Mouse (Mus musculus) right cerebral cortex, postnatal 10 days (tissue): ENCODE results near the gene Plppr2.

Source experiments
- DNase-seq, 2 experiments: peaks; one replicate each; pipeline ENCODE4 v3.0.0; 2021; ENCODE audit warnings: low spot score in 2 of 2

Plppr2 gene

GRCm38 (mm10) chr9:21936692-21937570 lies at the start of gene Plppr2:
TSS of gene Plppr2 (plus strand) at chr9:21937033.
- peak; percentile 99 for DNase-seq

- DNase-seq = no peak
Observed at GRCm38 (mm10) chr9:21889229-21889628, 47.6 kb upstream of the Plppr2 start.

- peak; percentile 85 to 88 for DNase-seq
Observed at GRCm38 (mm10) chr9:21901223-21901820, 35.5 kb upstream of the Plppr2 start.

GRCm38 (mm10) chr9:21904031-21904430 lies 32.8 kb upstream of the Plppr2 start:
- DNase-seq = no peak

- DNase-seq = no peak
Observed at GRCm38 (mm10) chr9:21908216-21908615, 28.6 kb upstream of the Plppr2 start.

GRCm38 (mm10) chr9:21909474-21910223 lies 27.2 kb upstream of the Plppr2 start:
- DNase-seq = no peak

GRCm38 (mm10) chr9:21916851-21917492 lies 19.9 kb upstream of the Plppr2 start:
- no peak for DNase-seq

GRCm38 (mm10) chr9:21917493-21918034 lies 19.3 kb upstream of the Plppr2 start:
- DNase-seq = peak; percentile 86 to 88

- DNase-seq = peak; percentile 94 to 95
Observed at GRCm38 (mm10) chr9:21918035-21918592, 18.7 kb upstream of the Plppr2 start, which contains the start of gene Rab3d. TSS of gene Rab3d (minus strand) at chr9:21918192.

GRCm38 (mm10) chr9:21918692-21919384 lies 18.0 kb upstream of the Plppr2 start:
- DNase-seq = no peak

GRCm38 (mm10) chr9:21923036-21923435 lies 13.8 kb upstream of the Plppr2 start:
- no peak for DNase-seq

- no peak for DNase-seq
Observed at GRCm38 (mm10) chr9:21923490-21924098, 13.2 kb upstream of the Plppr2 start.

GRCm38 (mm10) chr9:21924099-21924493 lies 12.7 kb upstream of the Plppr2 start:
- no peak for DNase-seq

GRCm38 (mm10) chr9:21925034-21925433 lies 11.8 kb upstream of the Plppr2 start:
- no peak for DNase-seq

GRCm38 (mm10) chr9:21925506-21925905 lies 11.3 kb upstream of the Plppr2 start:
- no peak for DNase-seq

GRCm38 (mm10) chr9:21926155-21926554 lies 10.7 kb upstream of the Plppr2 start:
- no peak for DNase-seq

GRCm38 (mm10) chr9:21926784-21927183 lies 10.0 kb upstream of the Plppr2 start:
- DNase-seq = no peak

GRCm38 (mm10) chr9:21927208-21927753 lies 9.6 kb upstream of the Plppr2 start, which contains the start of the genes Ccdc159 and Tmem205:
TSS of gene Ccdc159 (plus strand) at chr9:21927471.
TSS of gene Tmem205 (minus strand) at chr9:21927556.
- peak; percentile 95 to 97 for DNase-seq

- DNase-seq = no peak
Observed at GRCm38 (mm10) chr9:21929208-21929607, 7.6 kb upstream of the Plppr2 start.

GRCm38 (mm10) chr9:21932006-21932405 lies 4.8 kb upstream of the Plppr2 start:
- DNase-seq = no peak
